Mouse (Mus musculus): Measurements from ENCODE around the gene Nufip2. TPM values are rescaled to one million over a fixed set of nuclear protein-coding genes. Genes with fewer than 3 reads are reported as not detected.

The Nufip2 gene
- polyA plus RNA-seq, 1 experiment: 11.8 TPM

- peaks cover 52% of the 10 kb centered on the region for H3K4me1 ChIP-seq (ENCODE audit: control insufficient read depth, insufficient read depth, insufficient read length, low read length)
- H3K4me3 ChIP-seq (ENCODE audit: low read depth, low read length): no peak overlapping the region
- no peaks in the 10 kb centered on the region for H3K27me3 ChIP-seq (ENCODE audit: control insufficient read depth, insufficient read depth, low read length)
- H3K36me3 ChIP-seq (ENCODE audit: control insufficient read depth, insufficient read depth, low read length): peaks cover 19% of the 10 kb centered on the region
- H3K27ac ChIP-seq (ENCODE audit: insufficient read depth, low read depth, low read length): peak overlapping the region; percentile 33; the same call in 1 of the 2 replicates
- TF ChIP-seq CTCF (IDR thresholded peaks at IDR 0.05; ENCODE audit: extremely low read depth, insufficient read length, insufficient replicate concordance, low read depth, low read length) (no peak), POLR2A (IDR thresholded peaks at IDR 0.05; ENCODE audit: low read depth, low read length) (no peak)
- 73% methylated on average over 7 of the region's 7 CpGs for WGBS
Measured at GRCm38 (mm10) chr11:77782104-77782815, 96.3 kb downstream of the Nufip2 start.

- H3K36me3 ChIP-seq (ENCODE audit: control insufficient read depth, insufficient read depth, low read length): peaks cover 10% of the 10 kb centered on the region
- peaks cover 52% of the 10 kb centered on the region for H3K4me1 ChIP-seq (ENCODE audit: control insufficient read depth, insufficient read depth, insufficient read length, low read length)
- no peak for TF ChIP-seq CTCF (IDR thresholded peaks at IDR 0.05; ENCODE audit: extremely low read depth, insufficient read length, insufficient replicate concordance, low read depth, low read length)
- TF ChIP-seq POLR2A (IDR thresholded peaks at IDR 0.05; ENCODE audit: low read depth, low read length): no peak
- peak overlapping the region; percentile 97 for H3K27ac ChIP-seq (ENCODE audit: insufficient read depth, low read depth, low read length)
- H3K4me3 ChIP-seq (ENCODE audit: low read depth, low read length): no peak overlapping the region
- no peaks in the 10 kb centered on the region for H3K27me3 ChIP-seq (ENCODE audit: control insufficient read depth, insufficient read depth, low read length)
- WGBS: 67% methylated on average over 10 of the region's 10 CpGs
Measured at GRCm38 (mm10) chr11:77783211-77783746, 97.3 kb downstream of the Nufip2 start.

DNA sequence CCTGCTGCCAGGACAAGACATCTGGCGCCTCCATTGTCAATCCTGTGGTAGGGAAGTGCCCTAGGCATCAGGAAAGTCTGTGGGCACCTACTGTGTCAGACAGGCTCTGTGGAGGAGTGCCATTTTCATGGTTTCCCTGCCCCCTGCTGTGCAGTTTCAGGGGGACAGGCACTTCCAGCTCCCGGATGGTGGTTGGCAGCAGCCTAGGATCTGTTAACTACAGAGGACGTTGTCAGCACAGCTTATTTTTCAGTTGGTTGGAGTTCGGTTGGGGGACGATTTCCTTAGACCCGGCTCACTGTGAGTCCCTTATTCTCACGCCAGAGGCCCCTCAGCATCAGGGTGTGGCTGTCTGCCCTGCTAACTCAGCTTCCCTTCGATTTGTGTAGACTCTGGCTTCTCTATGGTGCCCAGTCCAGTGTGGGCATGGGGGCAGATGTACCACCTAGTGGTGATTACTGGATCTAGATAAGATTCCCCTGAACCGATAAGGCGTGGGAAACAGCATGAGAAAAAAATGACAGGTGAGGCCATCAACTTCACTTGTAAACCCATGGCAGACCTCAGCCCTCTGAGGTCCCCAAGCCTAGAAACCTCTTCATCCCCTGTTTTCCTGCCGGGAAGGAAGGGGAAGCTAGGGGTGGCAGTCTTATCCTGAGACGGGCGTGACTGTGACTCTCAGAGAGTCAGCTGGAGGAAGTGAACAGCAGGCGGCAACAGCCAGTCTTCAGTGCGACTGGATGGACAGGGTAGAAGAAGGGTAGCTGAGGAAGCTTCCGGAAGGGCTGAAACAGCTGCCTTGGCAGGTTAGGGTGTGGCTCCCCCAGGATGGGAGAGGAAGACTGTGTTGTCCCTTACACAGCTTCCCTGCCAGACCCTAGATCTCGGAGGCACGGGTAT lies 98.0 kb downstream of the Nufip2 start:
- Histone ChIP-seq H3K27ac (ENCODE audit: insufficient read depth, low read depth, low read length) (peak overlapping the region; percentile 97), H3K27me3 (ENCODE audit: control insufficient read depth, insufficient read depth, low read length) (no peaks in the 10 kb centered on the region), H3K36me3 (ENCODE audit: control insufficient read depth, insufficient read depth, low read length) (peaks cover 8% of the 10 kb centered on the region), H3K4me1 (ENCODE audit: control insufficient read depth, insufficient read depth, insufficient read length, low read length) (peaks cover 52% of the 10 kb centered on the region), H3K4me3 (ENCODE audit: low read depth, low read length) (peak overlapping the region; percentile 24)
- peak; percentile 11; the same call in 1 of the 2 replicates for TF ChIP-seq CTCF (IDR thresholded peaks at IDR 0.05; ENCODE audit: extremely low read depth, insufficient read length, insufficient replicate concordance, low read depth, low read length)
- TF ChIP-seq POLR2A (IDR thresholded peaks at IDR 0.05; ENCODE audit: low read depth, low read length): no peak; the same call in 1 of the 2 replicates
- WGBS: 13% methylated on average over 18 of the region's 18 CpGs

DNA sequence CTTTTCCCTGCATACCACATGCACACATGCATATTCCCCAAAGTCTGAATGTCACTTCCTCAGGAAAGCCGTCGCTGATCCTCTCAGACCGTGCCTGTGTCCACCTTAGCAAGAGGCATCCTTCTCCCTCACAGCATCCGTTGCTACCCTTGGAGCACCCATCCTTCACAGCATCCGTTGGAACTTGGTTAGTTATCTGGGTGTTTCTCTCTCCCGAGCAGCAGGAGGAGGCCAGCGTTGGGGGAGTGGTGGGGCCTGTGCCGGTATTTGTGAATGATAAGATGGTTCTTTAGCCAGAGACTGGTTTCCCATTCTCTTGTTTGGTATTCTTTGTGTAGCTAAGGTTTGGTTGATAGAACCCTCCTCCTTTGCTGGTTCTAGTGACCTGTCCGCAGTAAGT lies 98.9 kb downstream of the Nufip2 start:
- no peak for TF ChIP-seq CTCF (IDR thresholded peaks at IDR 0.05; ENCODE audit: extremely low read depth, insufficient read length, insufficient replicate concordance, low read depth, low read length)
- TF ChIP-seq POLR2A (IDR thresholded peaks at IDR 0.05; ENCODE audit: low read depth, low read length): no peak
- Histone ChIP-seq H3K4me3 (ENCODE audit: low read depth, low read length) (0 out of 2 replicates have a peak overlapping the region, but pooled peaks have one; percentile 3), H3K27me3 (ENCODE audit: control insufficient read depth, insufficient read depth, low read length) (no peaks in the 10 kb centered on the region), H3K27ac (ENCODE audit: insufficient read depth, low read depth, low read length) (peak overlapping the region; percentile 97), H3K36me3 (ENCODE audit: control insufficient read depth, insufficient read depth, low read length) (0 out of 2 replicates have a peak, but pooled peaks cover 6% of the 10 kb centered on the region), H3K4me1 (ENCODE audit: control insufficient read depth, insufficient read depth, insufficient read length, low read length) (peaks cover 52% of the 10 kb centered on the region)
- WGBS: 71% methylated on average over 9 of the region's 9 CpGs

DNA sequence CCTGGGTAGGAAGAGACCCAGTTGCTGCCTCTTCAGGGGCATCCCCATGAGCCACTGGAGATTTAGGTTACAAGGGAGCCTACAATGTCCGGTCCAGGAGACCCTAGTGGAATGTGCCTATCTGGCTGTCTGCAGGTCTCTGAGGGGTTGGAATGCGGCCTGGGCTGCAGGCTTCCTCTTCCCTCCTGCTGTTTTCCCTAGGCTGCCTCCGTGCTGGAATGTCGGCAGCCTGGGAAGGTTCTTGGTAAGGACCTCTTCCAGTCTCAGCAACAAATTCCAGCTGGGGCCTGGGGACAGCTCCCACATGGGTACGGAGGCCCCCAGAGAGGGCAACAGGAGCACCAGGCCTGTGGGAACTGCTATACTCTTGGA lies 99.4 kb downstream of the Nufip2 start:
- no peaks in the 10 kb centered on the region for H3K27me3 ChIP-seq (ENCODE audit: control insufficient read depth, insufficient read depth, low read length)
- 0 out of 2 replicates have a peak, but pooled peaks cover 6% of the 10 kb centered on the region for H3K36me3 ChIP-seq (ENCODE audit: control insufficient read depth, insufficient read depth, low read length)
- TF ChIP-seq CTCF (IDR thresholded peaks at IDR 0.05; ENCODE audit: extremely low read depth, insufficient read length, insufficient replicate concordance, low read depth, low read length): no peak
- TF ChIP-seq POLR2A (IDR thresholded peaks at IDR 0.05; ENCODE audit: low read depth, low read length): no peak
- 39% methylated on average over 5 of the region's 5 CpGs for WGBS
- peak overlapping the region; percentile 10; the same call in 1 of the 2 replicates for H3K4me3 ChIP-seq (ENCODE audit: low read depth, low read length)
- H3K4me1 ChIP-seq (ENCODE audit: control insufficient read depth, insufficient read depth, insufficient read length, low read length): peaks cover 55% of the 10 kb centered on the region
- H3K27ac ChIP-seq (ENCODE audit: insufficient read depth, low read depth, low read length): peak overlapping the region; percentile 97

GRCm38 (mm10) chr11:77785768-77786561 lies 100.0 kb downstream of the Nufip2 start:
- H3K36me3 ChIP-seq (ENCODE audit: control insufficient read depth, insufficient read depth, low read length): 0 out of 2 replicates have a peak, but pooled peaks cover 10% of the 10 kb centered on the region
- WGBS: 15% methylated on average over 7 of the region's 7 CpGs
- no peaks in the 10 kb centered on the region for H3K27me3 ChIP-seq (ENCODE audit: control insufficient read depth, insufficient read depth, low read length)
- H3K4me1 ChIP-seq (ENCODE audit: control insufficient read depth, insufficient read depth, insufficient read length, low read length): peaks cover 51% of the 10 kb centered on the region
- TF ChIP-seq POLR2A (IDR thresholded peaks at IDR 0.05; ENCODE audit: low read depth, low read length) (peak; percentile 57; the same call in 1 of the 2 replicates), CTCF (IDR thresholded peaks at IDR 0.05; ENCODE audit: extremely low read depth, insufficient read length, insufficient replicate concordance, low read depth, low read length) (no peak)
- H3K27ac ChIP-seq (ENCODE audit: insufficient read depth, low read depth, low read length): peak overlapping the region; percentile 97
- peak overlapping the region; percentile 31 for H3K4me3 ChIP-seq (ENCODE audit: low read depth, low read length)

Measured in small intestine, adult 2 months (tissue).